Mouse (Mus musculus) megakaryocyte, embryonic 14.5 days (primary cell): ENCODE data around the gene Bpifc.

Experiments used
- FLI1 ChIP-seq: IDR thresholded peaks from 2 replicates; pipeline ENCODE4 v1.6.1; 2012; ENCODE audit warnings: low read length, inconsistent platforms, mixed read lengths
- GATA1 ChIP-seq: IDR thresholded peaks from 3 replicates; pipeline ENCODE4 v1.6.1; 2012; ENCODE audit warnings: mixed read lengths, low read length, inconsistent platforms, borderline replicate concordance

- TF ChIP-seq FLI1 = no peak
- TF ChIP-seq GATA1 = no peak
Observed at GRCm38 (mm10) chr10:85993836-85994235, 17.9 kb downstream of the Bpifc start.
